Mouse (Mus musculus): Measurements from ENCODE around the gene Cacnb3.

Gene Cacnb3

GRCm38 (mm10) chr15:98609331-98610130, 21.1 kb upstream of the Cacnb3 start, which contains the start of gene Adcy6:
TSS of gene Adcy6 (minus strand) at chr15:98610076.
- DNase-seq (ENCODE audit: low spot score in 2 of 2) = peak; percentile 65 to 72

- DNase-seq (ENCODE audit: low spot score in 2 of 2) = peak in 1 of 2 experiments; percentile 70
Observed at GRCm38 (mm10) chr15:98610131-98610633, 20.5 kb upstream of the Cacnb3 start.

GRCm38 (mm10) chr15:98612229-98612628, 18.4 kb upstream of the Cacnb3 start:
- no peak for DNase-seq (ENCODE audit: low spot score in 2 of 2)

GRCm38 (mm10) chr15:98614551-98614950, 16.1 kb upstream of the Cacnb3 start:
- DNase-seq (ENCODE audit: low spot score in 2 of 2) = no peak

GRCm38 (mm10) chr15:98614971-98615370, 15.7 kb upstream of the Cacnb3 start:
- no peak for DNase-seq (ENCODE audit: low spot score in 2 of 2)

GRCm38 (mm10) chr15:98615751-98616150, 14.9 kb upstream of the Cacnb3 start:
- no peak for DNase-seq (ENCODE audit: low spot score in 2 of 2)

GRCm38 (mm10) chr15:98616362-98617175, 14.1 kb upstream of the Cacnb3 start:
- no peak for DNase-seq (ENCODE audit: low spot score in 2 of 2)

- peak; percentile 62 to 81 for DNase-seq (ENCODE audit: low spot score in 2 of 2)
Observed at GRCm38 (mm10) chr15:98617176-98617537, 13.5 kb upstream of the Cacnb3 start.

GRCm38 (mm10) chr15:98622199-98622598, 8.4 kb upstream of the Cacnb3 start:
- DNase-seq (ENCODE audit: low spot score in 2 of 2) = no peak

- no peak for DNase-seq (ENCODE audit: low spot score in 2 of 2)
Observed at GRCm38 (mm10) chr15:98622721-98623120, 7.9 kb upstream of the Cacnb3 start.

- no peak for DNase-seq (ENCODE audit: low spot score in 2 of 2)
Observed at GRCm38 (mm10) chr15:98623361-98623821, 7.2 kb upstream of the Cacnb3 start.

GRCm38 (mm10) chr15:98626078-98626477, 4.6 kb upstream of the Cacnb3 start:
- no peak for DNase-seq (ENCODE audit: low spot score in 2 of 2)

GRCm38 (mm10) chr15:98626487-98627212, 4.0 kb upstream of the Cacnb3 start:
- no peak for DNase-seq (ENCODE audit: low spot score in 2 of 2)

- DNase-seq (ENCODE audit: low spot score in 2 of 2) = no peak
Observed at GRCm38 (mm10) chr15:98628589-98629254, 1.9 kb upstream of the Cacnb3 start.

GRCm38 (mm10) chr15:98629464-98629863, 1.2 kb upstream of the Cacnb3 start:
- DNase-seq (ENCODE audit: low spot score in 2 of 2) = no peak

- DNase-seq (ENCODE audit: low spot score in 2 of 2) = peak in 1 of 2 experiments; percentile 38
Observed at GRCm38 (mm10) chr15:98631493-98631892, 853 bp downstream of the Cacnb3 start.

- DNase-seq (ENCODE audit: low spot score in 2 of 2) = peak; percentile 29 to 66
Observed at GRCm38 (mm10) chr15:98632107-98632744, 1.6 kb downstream of the Cacnb3 start.

- no peak for DNase-seq (ENCODE audit: low spot score in 2 of 2)
Observed at GRCm38 (mm10) chr15:98632921-98633320, 2.3 kb downstream of the Cacnb3 start.

GRCm38 (mm10) chr15:98633822-98634470, 3.3 kb downstream of the Cacnb3 start:
- peak in 1 of 2 experiments; percentile 18 for DNase-seq (ENCODE audit: low spot score in 2 of 2)

- peak; percentile 72 to 83 for DNase-seq (ENCODE audit: low spot score in 2 of 2)
Observed at GRCm38 (mm10) chr15:98634541-98635081, 4.0 kb downstream of the Cacnb3 start.

Measured in urinary bladder, adult 18-20 months (tissue).